Mouse (Mus musculus) spleen, adult 2 months (tissue): Measurements from ENCODE around the gene 6430548M08Rik.

Experiments
- CTCF ChIP-seq: fragments of 200-500 bp; IDR thresholded peaks from 2 replicates; pipeline ENCODE4 v1.5.1; 2011; ENCODE audit warnings: mild to moderate bottlenecking, inconsistent platforms; ENCODE audit not compliant: insufficient read depth, insufficient read length, insufficient replicate concordance; ENCODE audit errors: extremely low read depth
- POLR2A ChIP-seq: fragments of 200-500 bp; IDR thresholded peaks from 2 replicates; pipeline ENCODE4 v1.6.1; 2011; ENCODE audit warnings: low read depth, low read length, inconsistent platforms

GRCm38 (mm10) chr8:120111382-120111781, 2.6 kb upstream of the 6430548M08Rik start:
- no peak for TF ChIP-seq CTCF
- no peak for TF ChIP-seq POLR2A
